Mouse (Mus musculus) adipocyte (in vitro differentiated cells): ENCODE measurements at regions not wholly inside any gene's neighbourhood (a gene's known extent, or its start where the extent isn't known, plus 50 kb on each side); places are given as distances from the start of the nearest gene placed in this dataset.
A peak's percentile ranks its signal among the peaks of the same experiment; 100 is the strongest.
"Not testable (repeated sequence)": the region's sequence is repeated elsewhere in the genome, so short reads cannot be mapped to it uniquely, and the experiment has no call there.

ENCODE experiments used
- DNase-seq: peaks from one replicate; pipeline ENCODE4 v3.0.0-alpha.2; 2016; ENCODE audit warnings: low spot score

DNA sequence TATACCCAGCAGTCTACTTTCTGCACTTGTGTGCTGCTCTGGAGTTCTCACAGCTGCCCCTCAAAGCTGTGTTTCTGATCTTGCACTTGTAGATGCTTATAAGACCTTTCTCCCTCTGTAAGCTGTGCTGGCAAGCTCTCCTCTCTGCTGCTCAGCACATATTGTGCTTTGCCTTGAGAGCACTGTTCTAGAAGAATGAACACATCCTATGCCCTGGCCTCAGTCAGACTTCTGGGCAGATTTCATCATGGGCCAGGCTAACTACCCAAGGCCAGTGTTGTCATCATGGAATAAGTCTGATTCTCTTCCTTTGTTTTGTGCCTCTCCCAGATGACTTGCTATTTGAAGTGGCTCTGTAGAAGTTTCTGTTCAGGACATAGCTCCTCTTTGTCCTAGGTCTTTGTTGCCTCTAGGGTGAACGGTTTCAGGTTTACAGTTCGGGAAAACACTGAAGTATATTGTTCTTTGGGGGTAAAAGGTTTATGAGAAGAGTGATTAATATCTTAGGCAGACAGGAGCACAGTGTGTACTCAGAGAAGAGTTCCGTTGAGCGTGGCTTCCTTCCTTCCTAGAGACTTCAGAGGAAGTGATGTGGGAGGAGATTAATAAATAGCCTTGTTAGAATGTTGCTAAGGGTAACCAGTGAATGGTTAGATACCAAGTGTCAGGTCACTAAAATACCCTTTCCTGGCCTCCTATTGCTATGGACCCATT is 70.8 kb downstream of the Pcdh18 start:
- DNase-seq = peak; percentile 7

DNA sequence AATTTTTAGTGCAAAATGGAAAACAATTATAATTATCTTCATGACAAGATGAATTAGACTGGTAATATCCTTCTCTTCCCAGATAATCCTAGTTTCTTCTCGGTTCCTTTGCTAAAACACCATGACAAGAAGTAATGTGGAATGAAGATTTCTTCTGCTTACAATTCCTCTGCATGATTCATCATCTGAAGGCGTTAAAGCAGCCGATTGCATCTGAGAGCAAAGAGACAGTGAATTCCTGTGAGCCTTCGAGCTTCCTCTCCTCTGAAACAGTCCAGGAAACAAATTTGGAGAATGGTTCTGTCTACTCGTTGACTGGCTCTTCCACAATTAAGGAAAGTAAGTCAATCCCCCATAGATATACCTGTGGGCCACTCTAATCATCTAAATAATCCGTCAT is 82.2 kb downstream of the Pcdh18 start:
- no peak for DNase-seq

DNA sequence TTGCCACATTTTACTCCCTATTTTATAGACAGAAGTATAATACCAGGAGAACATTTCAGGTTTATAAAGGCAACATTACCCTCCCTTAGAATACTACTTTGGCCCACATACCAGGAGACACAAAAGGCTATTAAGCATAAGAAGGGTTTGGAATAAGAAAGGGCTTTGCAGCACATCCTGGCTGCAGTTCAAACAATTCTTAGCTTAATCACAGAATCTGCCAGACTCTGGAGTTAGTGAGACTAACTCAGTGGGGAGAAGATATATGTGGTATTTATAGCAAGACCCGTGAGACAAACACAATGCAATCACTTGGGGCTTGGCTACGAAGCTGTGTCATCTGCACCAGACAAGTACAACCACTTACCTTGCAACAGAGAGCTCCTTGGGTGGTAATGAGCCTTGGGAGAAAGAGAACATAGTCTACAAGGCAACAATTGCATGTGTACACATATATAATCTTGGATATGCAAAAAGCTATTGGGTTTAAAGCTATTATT is 84.4 kb downstream of the Pcdh18 start:
- DNase-seq = no peak

DNA sequence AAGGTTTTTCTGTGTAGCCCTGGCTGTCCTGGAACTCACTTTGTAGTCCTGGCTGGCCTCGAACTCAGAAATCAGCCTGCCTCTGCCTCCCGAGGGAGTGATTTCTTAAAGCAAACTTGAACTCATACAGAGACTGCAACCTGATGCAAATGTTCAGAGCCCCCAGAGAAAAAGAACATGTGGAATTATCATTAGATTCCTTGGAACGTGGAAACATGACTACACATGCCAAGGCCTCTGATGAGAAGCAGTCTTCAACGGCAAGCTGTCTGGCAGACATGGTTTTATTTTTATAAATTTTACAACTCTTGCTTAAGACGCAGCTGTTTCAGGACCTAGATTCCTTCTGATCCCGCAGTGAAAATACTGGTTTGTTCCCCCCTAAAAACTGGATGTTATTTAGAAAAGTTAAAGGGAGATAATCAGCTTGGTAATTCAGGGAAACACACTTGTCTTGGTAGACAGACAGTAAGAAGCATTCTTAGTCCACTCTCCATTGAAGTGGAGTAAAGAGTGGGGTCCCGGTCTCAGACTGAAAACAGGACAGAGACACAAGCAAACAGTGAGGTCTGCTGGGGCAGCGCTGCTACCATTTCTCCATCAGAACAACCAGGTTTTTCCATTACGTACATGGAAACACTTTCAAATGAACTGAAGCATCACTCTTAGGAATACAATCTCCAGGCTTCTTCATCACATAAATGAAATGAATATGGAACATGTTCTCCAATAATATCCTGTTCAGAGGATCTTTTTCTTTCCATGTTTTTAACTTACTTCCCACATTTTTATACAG is 89.4 kb downstream of the Pcdh18 start:
- no peak for DNase-seq

DNA sequence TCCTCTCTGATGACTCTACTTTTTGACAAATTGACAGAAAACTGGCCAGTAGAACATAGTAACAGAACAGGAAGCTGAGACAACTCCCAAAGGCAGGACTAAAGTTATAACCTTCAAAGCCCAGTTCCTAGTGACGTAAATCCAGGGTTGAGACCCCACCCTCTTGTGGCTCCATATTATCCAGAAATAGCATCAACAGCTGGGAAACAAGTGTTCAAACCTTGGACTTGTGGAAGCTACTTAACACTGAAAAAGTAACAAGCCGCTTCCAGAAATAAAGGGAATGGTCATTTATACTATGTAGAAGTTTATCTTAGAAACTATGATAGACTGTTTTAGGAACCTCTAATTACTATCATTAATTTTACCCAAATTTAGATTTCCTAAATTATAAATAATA is 90.6 kb downstream of the Pcdh18 start:
- DNase-seq = no peak

DNA sequence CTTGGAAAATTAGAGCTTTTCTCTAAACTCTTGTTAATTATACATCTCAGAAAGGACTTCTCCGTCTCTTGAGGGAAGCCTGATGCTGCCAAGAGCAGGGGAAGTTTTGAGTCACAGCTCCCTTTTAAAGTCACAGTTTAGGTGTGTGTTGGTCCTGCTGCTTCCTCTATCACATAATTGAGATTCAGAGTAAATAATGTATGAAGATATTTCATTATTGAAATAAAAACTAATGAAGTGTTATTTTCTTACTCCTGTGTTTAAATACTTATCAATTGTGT is 108.3 kb downstream of the Pcdh18 start:
- no peak for DNase-seq

DNA sequence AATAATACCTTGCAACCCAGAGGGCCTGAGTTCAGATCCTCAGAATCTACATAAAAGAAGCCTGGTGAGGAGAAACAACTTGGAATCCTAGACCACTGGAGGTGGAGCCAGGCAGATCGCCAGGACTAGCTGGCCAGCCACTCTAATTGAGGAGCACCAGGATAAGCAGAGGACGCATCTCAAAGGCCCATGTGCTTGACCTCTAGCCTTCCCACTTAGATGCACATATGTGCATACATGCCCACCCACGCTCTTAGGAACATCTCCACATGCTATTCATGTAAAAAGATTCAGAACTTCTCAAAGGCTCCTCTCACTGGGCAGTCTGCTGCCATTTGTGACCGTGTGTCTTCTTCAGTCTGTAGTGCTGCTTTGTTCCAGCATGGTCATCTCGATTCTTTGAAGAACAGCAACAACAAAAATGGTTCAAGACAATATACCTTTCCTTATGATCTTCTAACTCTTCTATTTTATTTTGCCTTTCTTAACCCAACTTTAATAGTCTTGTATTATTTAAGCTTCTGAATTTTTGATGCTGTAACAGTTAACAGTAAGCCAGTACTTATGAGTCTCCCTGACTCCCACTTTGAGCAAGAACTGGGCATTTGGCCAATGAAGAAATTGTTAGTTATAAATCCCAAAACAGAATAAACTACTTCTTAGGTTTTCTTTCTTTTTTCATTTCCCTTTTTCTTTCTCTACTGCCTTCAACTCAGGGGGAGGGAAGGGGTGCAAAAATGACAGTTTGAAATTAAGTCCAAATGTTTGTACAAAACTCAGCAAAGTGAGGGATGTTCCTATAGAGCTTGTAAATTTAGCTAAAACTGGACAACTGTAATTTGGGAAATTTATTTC is 108.9 kb downstream of the Pcdh18 start:
- peak; percentile 52 for DNase-seq

DNA sequence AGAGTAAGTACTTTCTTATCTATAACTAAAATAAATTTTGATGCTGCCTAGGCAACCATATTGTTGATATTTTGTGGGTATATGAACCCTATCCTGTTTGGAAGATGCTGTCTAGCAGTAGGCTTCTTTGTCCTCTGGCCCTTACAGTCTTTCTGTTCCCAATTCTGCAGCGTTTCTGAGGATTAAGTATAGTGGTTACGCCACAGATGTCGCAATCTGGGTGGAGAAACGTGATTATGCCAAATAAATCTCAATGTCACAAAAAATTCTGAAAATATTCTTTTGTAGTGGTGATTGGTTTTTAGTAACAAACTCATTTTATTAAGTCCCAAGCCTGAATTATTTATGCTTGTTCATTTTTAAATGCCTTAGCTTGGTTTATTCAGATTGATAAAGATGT is 112.1 kb downstream of the Pcdh18 start:
- no peak for DNase-seq

DNA sequence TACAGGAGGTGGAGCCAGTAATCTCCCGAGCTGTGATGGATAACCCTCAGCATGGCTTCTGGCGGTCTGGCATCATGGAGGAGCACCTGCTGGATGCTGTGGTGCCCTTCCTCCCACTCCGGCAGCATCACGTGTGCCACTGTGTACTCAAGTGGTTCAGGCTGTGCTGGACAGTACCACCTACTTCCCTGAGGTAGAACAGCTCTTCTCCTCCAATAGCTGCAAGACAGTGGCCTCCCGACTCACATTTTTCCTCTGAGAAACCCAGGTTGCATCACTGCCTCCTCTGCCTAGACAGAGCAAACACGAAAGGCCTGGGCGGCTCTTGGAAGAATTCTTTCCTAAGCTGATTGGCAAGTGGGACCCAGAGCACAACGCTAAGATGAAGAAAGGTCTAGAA is 113.3 kb downstream of the Pcdh18 start:
- no peak for DNase-seq

DNA sequence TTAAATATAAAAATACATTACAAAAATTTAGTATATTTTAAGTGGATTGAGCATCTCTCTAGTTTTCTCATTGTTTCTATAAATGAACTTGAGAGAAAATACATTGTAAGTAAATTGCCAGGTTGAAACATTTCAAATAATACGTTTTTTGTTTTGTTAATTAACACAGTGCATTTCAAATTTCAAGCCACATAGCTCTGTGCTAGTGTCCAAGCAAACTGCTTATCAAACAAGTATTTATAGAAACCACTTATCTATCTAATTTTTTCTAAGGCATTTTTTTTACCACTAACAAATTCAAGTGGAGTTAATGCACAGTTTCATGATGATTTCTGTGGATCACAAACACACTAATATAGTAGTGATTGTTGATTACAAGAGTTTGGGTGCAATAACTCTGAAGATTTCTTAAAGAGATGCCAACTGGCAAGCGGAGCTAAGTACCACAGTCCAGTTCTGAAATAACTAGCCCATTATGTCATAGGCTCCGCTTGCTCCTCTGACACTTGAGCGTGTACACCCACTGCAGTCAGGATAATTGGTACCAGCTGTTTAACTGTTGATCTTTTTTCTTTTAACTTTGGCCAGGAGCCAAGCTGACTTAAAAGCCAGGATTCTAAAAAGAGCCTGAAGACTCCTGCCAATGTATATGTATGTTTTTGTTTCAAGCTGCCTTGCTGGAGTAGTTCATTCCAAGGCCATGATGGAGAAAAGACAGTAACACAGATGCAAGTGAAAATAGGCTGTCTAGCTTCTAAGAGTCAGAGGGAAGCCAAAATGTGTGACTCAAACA is 115.0 kb downstream of the Pcdh18 start:
- peak; percentile 92 for DNase-seq

DNA sequence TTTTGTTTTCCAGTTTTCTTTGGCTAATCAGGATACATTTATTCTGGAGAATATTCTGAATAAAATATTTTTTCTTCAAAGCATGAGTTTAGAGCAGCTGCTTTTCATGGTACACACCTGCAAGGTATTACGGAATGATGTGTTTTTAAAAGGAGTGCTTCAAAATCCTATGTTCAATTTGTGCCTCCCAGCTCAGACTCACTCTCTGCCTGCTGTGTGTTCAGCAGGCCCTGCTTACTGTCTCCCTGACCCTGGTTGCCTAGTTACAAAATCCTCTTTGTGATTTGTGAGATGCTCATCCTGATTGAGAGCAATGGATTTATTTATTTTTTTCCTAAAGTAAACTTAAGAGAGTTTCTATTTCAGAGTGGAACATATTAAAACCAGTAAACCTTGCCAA is 115.7 kb downstream of the Pcdh18 start:
- DNase-seq = no peak

DNA sequence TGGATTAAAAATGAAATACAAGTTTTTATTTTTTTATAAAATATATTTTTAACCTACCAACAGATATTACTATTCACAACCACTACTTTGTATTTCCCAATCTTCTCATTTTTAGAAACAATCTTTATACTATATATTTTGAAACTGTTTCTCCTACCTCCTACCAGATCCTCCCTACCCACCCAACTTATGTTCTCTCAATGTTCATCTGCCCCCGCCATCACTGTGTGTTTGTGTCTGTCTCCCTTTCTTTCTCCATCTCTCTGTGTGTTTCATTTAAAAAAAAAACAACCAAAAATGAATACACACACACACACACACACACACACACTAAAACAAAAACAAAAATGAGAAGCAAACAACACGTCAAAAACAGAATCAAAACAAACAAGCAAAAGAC is 118.5 kb downstream of the Pcdh18 start:
- no peak for DNase-seq

DNA sequence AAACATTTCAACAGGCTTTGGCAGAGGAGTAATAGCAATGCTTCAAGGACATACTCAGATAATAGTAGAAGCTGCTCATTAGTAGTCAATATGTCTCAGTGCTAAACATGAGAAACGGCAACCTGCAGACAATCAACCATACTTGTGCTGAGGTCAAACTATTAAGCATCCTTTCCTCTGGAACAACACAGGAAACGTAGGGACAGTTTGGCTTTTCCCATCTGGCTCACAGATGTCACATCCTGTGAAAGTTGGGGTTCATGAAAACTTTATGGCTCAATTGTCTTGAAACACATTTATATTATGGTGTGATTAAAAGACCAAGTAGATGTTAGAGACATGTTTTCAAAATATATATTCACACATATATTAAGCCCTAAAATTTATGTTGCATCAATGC is 120.4 kb downstream of the Pcdh18 start:
- no peak for DNase-seq

DNA sequence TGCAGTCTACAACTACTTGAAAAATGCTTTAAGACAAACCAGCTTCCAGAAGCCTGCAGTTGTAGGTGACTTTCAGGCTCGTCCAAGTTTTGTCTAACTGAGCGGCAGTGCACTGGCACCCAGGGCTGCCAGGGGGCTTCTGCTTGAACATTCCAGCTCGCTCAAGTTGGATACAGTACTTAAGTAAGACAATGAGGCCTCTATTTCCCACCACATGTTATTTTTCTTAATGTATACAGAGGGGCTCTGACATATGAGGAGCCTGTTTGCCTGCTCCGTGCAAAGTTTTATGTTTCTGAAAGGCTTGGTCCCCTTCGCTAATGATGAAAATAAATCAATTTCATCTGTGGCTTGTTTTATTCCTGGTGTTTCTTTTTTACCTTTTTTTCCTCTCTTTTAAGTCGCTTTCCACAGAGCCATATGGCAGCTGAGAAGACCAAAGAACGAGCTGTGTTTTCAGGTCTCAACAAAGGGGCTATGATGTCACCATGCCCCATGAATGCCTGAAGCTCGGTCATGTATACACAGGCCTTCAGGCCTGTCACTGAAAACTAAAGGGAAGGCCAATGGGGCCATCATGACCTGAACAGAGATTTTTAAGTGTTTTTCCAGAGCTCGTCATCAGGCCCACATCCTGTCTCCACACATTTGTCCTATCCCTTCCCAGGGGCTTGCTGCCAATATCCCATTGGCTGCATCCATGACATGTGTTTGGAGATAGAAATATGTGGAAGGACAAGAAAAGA is 164.2 kb downstream of the Pcdh18 start:
- DNase-seq = no peak

DNA sequence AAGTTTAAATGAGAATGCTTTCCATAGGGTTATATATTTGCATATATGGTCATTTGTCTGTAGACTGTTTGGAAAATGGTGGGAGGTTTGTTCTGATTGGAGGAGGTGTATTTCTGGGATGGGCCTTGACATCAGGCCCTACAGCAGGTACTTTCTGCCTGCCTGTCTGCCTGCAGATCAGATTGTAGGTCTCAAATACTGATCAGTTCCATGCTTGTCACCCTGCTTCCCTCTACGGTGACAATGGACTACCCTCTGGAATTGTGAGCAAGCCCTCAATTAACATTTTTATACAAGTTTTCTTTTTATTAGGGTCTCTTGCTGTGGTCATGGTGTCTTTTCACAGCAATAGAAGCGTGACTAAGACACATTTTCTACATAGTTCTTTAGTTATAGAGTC is 166.9 kb downstream of the Pcdh18 start:
- DNase-seq = no peak

DNA sequence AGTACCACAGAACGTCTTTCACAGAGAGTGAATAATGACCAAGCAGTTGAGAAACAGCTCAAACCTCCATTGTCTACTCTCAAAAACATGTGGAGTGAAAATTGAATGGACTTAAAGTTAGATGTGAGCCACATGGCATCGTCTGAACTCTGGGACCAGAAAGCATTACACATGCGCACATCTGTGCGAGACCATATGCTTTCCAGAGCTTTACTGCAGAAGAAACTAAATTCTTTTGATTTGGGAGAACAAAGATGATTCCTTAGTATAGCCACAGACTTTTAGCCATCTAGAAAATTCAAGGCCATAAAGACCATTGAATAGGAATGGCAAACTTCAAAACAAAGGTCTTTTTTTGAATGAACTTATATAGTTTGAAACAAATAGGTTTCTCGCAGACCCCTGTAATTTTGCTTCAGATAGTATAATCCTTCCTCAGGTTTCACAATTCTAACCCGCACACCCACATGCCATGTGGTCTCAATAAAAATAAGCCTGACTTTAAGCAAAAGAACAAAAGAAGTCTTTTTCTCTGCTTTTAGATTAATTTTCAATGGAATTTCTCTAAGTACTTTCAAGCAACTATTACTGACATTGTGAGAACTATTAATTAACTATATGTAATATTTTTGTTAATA is 170.5 kb downstream of the Pcdh18 start:
- DNase-seq = no peak

DNA sequence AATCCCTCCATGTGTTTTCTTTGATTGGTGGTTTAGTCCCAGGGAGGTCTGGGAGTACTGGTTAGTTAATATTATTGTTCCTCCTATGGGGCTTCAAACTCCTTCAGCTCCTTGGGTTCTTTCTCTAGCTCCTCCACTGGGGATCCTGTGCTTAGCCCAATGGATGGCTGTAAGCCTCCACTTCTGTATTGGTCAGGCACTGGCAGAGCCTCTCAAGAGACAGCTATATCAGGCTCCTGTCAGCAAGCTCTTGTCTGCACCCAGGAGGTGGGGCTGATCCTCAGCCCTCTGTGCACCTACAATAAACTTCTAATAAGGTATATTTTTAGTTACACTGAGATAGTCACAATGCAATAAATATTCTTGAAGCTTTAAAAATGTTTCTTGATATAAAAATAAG is 171.2 kb downstream of the Pcdh18 start:
- DNase-seq = not testable (repeated sequence)

DNA sequence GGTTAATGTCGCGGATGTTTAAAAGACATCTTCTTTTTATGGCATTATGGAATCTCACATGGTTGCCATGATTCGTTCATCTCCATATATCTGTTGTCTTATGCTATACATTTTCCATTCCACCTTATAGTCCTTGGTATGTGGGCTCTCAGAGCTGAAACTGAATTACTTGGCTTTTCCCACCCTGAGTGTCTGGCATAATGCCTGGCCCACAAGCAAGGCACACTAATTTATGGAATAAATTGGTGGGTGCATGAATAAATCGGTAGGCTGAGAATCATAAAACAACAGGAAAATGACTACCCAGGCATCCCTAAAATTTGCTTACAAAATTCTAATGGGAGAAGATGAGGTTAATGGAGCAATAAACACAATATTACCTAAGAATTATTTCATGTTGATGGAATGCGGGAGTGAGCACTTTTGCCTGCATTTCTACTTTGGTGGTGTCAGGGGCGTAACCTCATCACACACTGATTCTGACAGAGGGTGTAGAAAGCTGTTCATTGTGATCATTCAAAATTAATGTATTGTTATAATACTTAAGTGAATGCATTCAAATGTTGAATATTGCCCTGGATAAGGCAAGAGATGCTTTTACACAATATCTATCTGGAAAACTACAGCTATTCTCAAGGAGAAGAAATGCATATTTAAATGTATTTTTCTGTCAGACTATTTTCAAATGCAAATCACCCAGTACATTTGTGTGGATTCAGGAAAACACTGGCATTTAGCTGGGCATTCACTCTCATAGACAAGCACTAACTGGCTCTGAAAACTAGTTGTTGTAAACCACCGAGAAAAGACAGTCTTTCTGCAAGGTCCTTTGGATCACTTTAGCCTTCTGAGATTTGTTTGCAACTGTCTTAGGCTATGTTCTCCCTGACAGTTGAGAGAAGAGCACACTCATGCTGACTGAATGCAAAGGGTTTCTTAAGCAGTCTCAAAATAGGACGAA is 190.1 kb downstream of the Pcdh18 start:
- DNase-seq = no peak

DNA sequence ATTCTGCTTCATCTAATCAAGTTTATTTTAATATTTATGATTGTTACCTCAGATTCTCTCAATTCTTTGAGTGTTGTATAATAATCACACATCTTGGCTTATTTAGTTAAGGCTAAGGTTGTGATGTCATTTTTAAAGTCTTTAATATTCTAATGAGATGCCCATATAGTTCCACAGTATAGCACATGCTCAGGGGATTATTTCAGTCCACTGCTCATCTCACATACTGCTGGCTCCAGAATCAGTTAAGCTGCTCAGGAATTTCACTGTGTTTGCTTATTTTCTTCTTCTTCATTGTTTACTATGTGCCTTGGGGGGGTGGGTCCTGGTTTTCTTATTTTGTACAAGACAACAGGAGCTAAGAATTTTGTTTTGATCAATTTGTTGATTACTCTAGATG is 229.5 kb downstream of the Pcdh18 start:
- no peak for DNase-seq

DNA sequence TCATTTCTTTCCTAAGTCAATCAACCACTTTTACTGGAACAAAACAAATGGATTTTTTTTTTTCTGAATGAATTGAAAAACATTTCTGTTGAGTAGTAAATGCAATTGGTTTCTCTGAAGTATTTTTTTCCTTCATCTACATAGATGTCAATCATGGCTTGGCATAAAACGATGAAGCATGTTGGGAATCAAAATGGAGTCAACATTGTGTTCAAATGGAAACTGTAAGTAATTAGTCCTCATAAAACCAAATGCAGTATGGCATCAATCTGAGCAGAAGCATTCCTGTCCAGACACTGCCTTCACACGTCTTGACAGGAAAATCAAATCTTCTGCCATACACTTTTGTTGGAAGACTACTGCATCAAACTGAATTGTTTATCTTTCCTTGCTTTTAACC is 237.0 kb downstream of the Pcdh18 start:
- DNase-seq = no peak
